Comparison of ENCODE assay signal across 8 mouse cellular contexts in the genomic region with DNA sequence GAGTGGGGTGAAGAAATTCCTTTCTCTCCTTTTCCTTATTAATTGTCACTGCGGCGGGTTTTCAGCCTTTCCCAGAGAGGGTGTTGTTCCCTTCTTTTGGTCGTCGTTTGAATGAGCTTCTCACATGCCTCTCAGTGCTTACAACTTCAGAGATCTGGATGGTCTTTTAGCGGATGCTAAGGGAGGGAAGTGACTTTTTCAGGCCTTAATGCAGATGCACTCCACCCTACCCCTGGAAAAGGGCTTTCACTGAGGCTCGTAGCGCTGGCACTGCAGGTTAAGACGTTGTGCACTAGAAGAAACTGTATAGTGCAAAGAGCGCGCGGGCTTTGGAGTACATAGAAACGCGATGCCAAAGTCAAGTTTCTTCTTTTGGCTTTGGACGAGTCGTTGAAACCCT. TPM values are rescaled to one million over a fixed set of nuclear protein-coding genes. Genes with fewer than 3 reads are reported as not detected.
A peak's percentile ranks its signal among the peaks of the same experiment; 100 is the strongest.
DNase-seq lines count a peak whose midpoint lies in the region; ATAC-seq and TF ChIP-seq lines count a peak whose summit lies in the region.

No protein-coding gene starts in this region.

- no peaks in the 10 kb centered on the region for H3K9me3 ChIP-seq in heart, embryonic 11.5 days (replicated peaks; ENCODE audit: control insufficient read depth, low read length)
- peaks cover 25% of the 10 kb centered on the region for H3K9me3 ChIP-seq in E14TG2a.4 (ENCODE audit: low read length)
- no peaks in the 10 kb centered on the region for H3K9me3 ChIP-seq in hindbrain, embryonic 15.5 days
- H3K9me3 ChIP-seq in liver, embryonic 12.5 days (replicated peaks), result no peaks in the 10 kb centered on the region; the same call in 1 of the 2 replicates

- no peaks in the 10 kb centered on the region for H3K27me3 ChIP-seq in heart, embryonic 11.5 days (ENCODE audit: control insufficient read depth, insufficient read depth, low read length)
- H3K27me3 ChIP-seq in E14TG2a.4 (ENCODE audit: insufficient read depth, low read length), result peaks cover 17% of the 10 kb centered on the region
- no peaks in the 10 kb centered on the region for H3K27me3 ChIP-seq in hindbrain, embryonic 15.5 days
- H3K27me3 ChIP-seq in liver, embryonic 12.5 days (replicated peaks), result no peaks in the 10 kb centered on the region
- H3K27me3 ChIP-seq in small intestine, adult 2 months (ENCODE audit: control insufficient read depth, insufficient read depth, low read length), result no peaks in the 10 kb centered on the region

- 4% methylated on average over 15 of the region's 15 CpGs for WGBS in heart, embryonic 11.5 days (ENCODE audit: insufficient replicate concordance)
- 3% methylated on average over 15 of the region's 15 CpGs for WGBS in hindbrain, embryonic 15.5 days
- 3% methylated on average over 15 of the region's 15 CpGs for WGBS in liver, embryonic 12.5 days (ENCODE audit: insufficient replicate concordance)
- 3% methylated on average over 15 of the region's 15 CpGs for WGBS in small intestine, adult 2 months

- peak overlapping the region; percentile 87 for H3K27ac ChIP-seq in heart, embryonic 11.5 days (ENCODE audit: low read depth, low read length)
- peak overlapping the region; percentile 92 for H3K27ac ChIP-seq in hindbrain, embryonic 15.5 days (replicated peaks)
- peak overlapping the region; percentile 93 for H3K27ac ChIP-seq in liver, embryonic 12.5 days
- peak overlapping the region; percentile 86 for H3K27ac ChIP-seq in small intestine, adult 2 months (ENCODE audit: insufficient read depth, low read depth, low read length)

- H3K9ac ChIP-seq in heart, embryonic 11.5 days (ENCODE audit: low read depth, low read length), result peak overlapping the region; percentile 78
- H3K9ac ChIP-seq in hindbrain, embryonic 15.5 days, result peak overlapping the region; percentile 79
- peak overlapping the region; percentile 91 for H3K9ac ChIP-seq in liver, embryonic 12.5 days

- no peak for DNase-seq in heart, postnatal 25 days (ENCODE audit: low spot score)
- peak; percentile 35 to 46 for DNase-seq in cerebellum, postnatal 14 days
- no peak for DNase-seq in yolk sac, embryonic 10.5 days (ENCODE audit: low spot score)

- peaks cover 13% of the 10 kb centered on the region; the same call in 1 of the 2 replicates for H3K4me1 ChIP-seq in heart, embryonic 11.5 days (ENCODE audit: control insufficient read depth, insufficient read depth, low read length)
- peaks cover 11% of the 10 kb centered on the region; the same call in 1 of the 2 replicates for H3K4me1 ChIP-seq in E14TG2a.4 (replicated peaks; ENCODE audit: low read depth, low read length)
- peaks cover 30% of the 10 kb centered on the region for H3K4me1 ChIP-seq in hindbrain, embryonic 15.5 days (replicated peaks)
- H3K4me1 ChIP-seq in liver, embryonic 12.5 days, result peaks cover 56% of the 10 kb centered on the region
- H3K4me1 ChIP-seq in small intestine, adult 2 months (ENCODE audit: control insufficient read depth, insufficient read depth, insufficient read length, low read length), result peaks cover 10% of the 10 kb centered on the region; the same call in 1 of the 2 replicates

- no peak for TF ChIP-seq POLR2A in small intestine, adult 2 months (IDR thresholded peaks at IDR 0.05; ENCODE audit: low read depth, low read length)

- H3K4me2 ChIP-seq in heart, embryonic 11.5 days, result peak overlapping the region; percentile 69
- peak overlapping the region; percentile 87 for H3K4me2 ChIP-seq in hindbrain, embryonic 15.5 days
- H3K4me2 ChIP-seq in liver, embryonic 12.5 days, result peak overlapping the region; percentile 92

- ATAC-seq in heart, embryonic 11.5 days (replicated peaks; ENCODE audit: insufficient number of reproducible peaks, low FRiP score, low TSS enrichment), result 0 out of 2 replicates have a peak, but pooled peaks have one; percentile 12
- no peak for ATAC-seq in hindbrain, embryonic 15.5 days (ENCODE audit: low FRiP score, low read depth)
- no peak for ATAC-seq in liver, embryonic 12.5 days

- H3K4me3 ChIP-seq in heart, embryonic 11.5 days (ENCODE audit: low read depth, low read length), result peak overlapping the region; percentile 71
- peak overlapping the region; percentile 81 for H3K4me3 ChIP-seq in E14TG2a.4 (replicated peaks; ENCODE audit: low read length)
- peak overlapping the region; percentile 80 for H3K4me3 ChIP-seq in hindbrain, embryonic 15.5 days
- H3K4me3 ChIP-seq in liver, embryonic 12.5 days, result peak overlapping the region; percentile 86
- peak overlapping the region; percentile 85 for H3K4me3 ChIP-seq in small intestine, adult 2 months (ENCODE audit: low read depth, low read length)

- no peak for TF ChIP-seq CTCF in E14TG2a.4 (conservative IDR thresholded peaks at IDR 0.05; ENCODE audit: low read length)
- TF ChIP-seq CTCF in small intestine, adult 2 months (IDR thresholded peaks at IDR 0.05; ENCODE audit: extremely low read depth, insufficient read length, insufficient replicate concordance, low read depth, low read length), result no peak

- intact Hi-C loops in heart, postnatal 25 days (cut with DNase I), result no loop called here

- H3K36me3 ChIP-seq in heart, embryonic 11.5 days (ENCODE audit: control insufficient read depth, insufficient read depth, low read length), result no peaks in the 10 kb centered on the region
- H3K36me3 ChIP-seq in E14TG2a.4 (ENCODE audit: insufficient read depth, low read length), result no peaks in the 10 kb centered on the region
- H3K36me3 ChIP-seq in hindbrain, embryonic 15.5 days, result no peaks in the 10 kb centered on the region
- peaks cover 11% of the 10 kb centered on the region for H3K36me3 ChIP-seq in liver, embryonic 12.5 days
- peaks cover 5% of the 10 kb centered on the region; the same call in 1 of the 2 replicates for H3K36me3 ChIP-seq in small intestine, adult 2 months (ENCODE audit: control insufficient read depth, insufficient read depth, low read length)

RNA-seq across cellular contexts. Expression of a gene that starts 0.7 kb away (rescaled TPM):
- polyA plus RNA-seq in heart, embryonic 11.5 days (2014; fragmentation: Nextera tagmentation; extraction: Ambion mirVana), result 22.9 and 24.9 TPM in 2 replicates
- 10 to 100 TPM; 14.1 to 16.2 TPM for total RNA-seq in heart, postnatal 25 days (2021)
- polyA plus RNA-seq in hindbrain, embryonic 15.5 days (2015; fragmentation: Nextera tagmentation; extraction: Ambion mirVana), result 24.8 and 25.0 TPM in 2 replicates
- 20.2 and 22.0 TPM in 2 replicates for polyA plus RNA-seq in liver, embryonic 12.5 days (2016; fragmentation: Nextera tagmentation; extraction: Ambion mirVana)
- polyA plus RNA-seq in small intestine, adult 2 months (2012; rRNA removed), result 36.4 and 107 TPM in 2 replicates

RNA-seq across cellular contexts. Expression of a gene that starts 27.5 kb away (rescaled TPM):
- polyA plus RNA-seq in heart, embryonic 11.5 days (2014; fragmentation: Nextera tagmentation; extraction: Ambion mirVana), result 0.24 and 0.62 TPM in 2 replicates
- total RNA-seq in heart, postnatal 25 days (2021), result under 1 TPM; 0.08 to 0.11 TPM
- not detected in 2 replicates for polyA plus RNA-seq in hindbrain, embryonic 15.5 days (2015; fragmentation: Nextera tagmentation; extraction: Ambion mirVana)
- polyA plus RNA-seq in liver, embryonic 12.5 days (2016; fragmentation: Nextera tagmentation; extraction: Ambion mirVana), result not detected in 2 replicates
- 0.04 and 0.05 TPM in 2 replicates for polyA plus RNA-seq in small intestine, adult 2 months (2012; rRNA removed)

RNA-seq across cellular contexts. Expression of a gene that starts 48.1 kb away (rescaled TPM):
- polyA plus RNA-seq in heart, embryonic 11.5 days (2014; fragmentation: Nextera tagmentation; extraction: Ambion mirVana), result 0.36 TPM in 1 of 2 replicates, not detected in the other
- total RNA-seq in heart, postnatal 25 days (2021), result not detected
- polyA plus RNA-seq in hindbrain, embryonic 15.5 days (2015; fragmentation: Nextera tagmentation; extraction: Ambion mirVana), result 5.9 and 6.0 TPM in 2 replicates
- polyA plus RNA-seq in liver, embryonic 12.5 days (2016; fragmentation: Nextera tagmentation; extraction: Ambion mirVana), result 1.6 and 1.7 TPM in 2 replicates
- 0.11 and 0.28 TPM in 2 replicates for polyA plus RNA-seq in small intestine, adult 2 months (2012; rRNA removed)

Comparison
In these comparisons a context has a peak if more than half of its experiments do, and no peak if none do; other contexts are left out.
1. DNase-seq: peak in cerebellum, postnatal 14 days (2 of 2); none in heart, postnatal 25 days (single experiment) and yolk sac, embryonic 10.5 days (single experiment).
2. Peak in every context shown above with its lines, with median percentiles within 50 percentile points of each other: H3K27ac ChIP-seq, H3K4me2 ChIP-seq, H3K4me3 ChIP-seq and H3K9ac ChIP-seq.